ENCODE assay signal across 7 mouse cellular contexts in genomic region chr7:18921069-18921468, GRCm38 (mm10). TPM values are rescaled to one million over a fixed set of nuclear protein-coding genes. Genes with fewer than 3 reads are reported as not detected.
DNase-seq lines count a peak whose midpoint lies in the region; ATAC-seq lines count a peak whose summit lies in the region.

No protein-coding gene starts in this region.

- no peaks in the 10 kb centered on the region for H3K9me3 ChIP-seq in hindbrain, embryonic 13.5 days
- no peaks in the 10 kb centered on the region for H3K9me3 ChIP-seq in stomach, embryonic 15.5 days

- peak overlapping the region; percentile 46; the same call in 1 of the 2 replicates for H3K9ac ChIP-seq in hindbrain, embryonic 13.5 days
- no peak overlapping the region for H3K9ac ChIP-seq in stomach, embryonic 15.5 days

- no peaks in the 10 kb centered on the region for H3K36me3 ChIP-seq in hindbrain, embryonic 13.5 days
- H3K36me3 ChIP-seq in stomach, embryonic 15.5 days: no peaks in the 10 kb centered on the region

- peak overlapping the region; percentile 83 for H3K27ac ChIP-seq in hindbrain, embryonic 13.5 days
- no peak overlapping the region for H3K27ac ChIP-seq in stomach, embryonic 15.5 days

- H3K4me3 ChIP-seq in hindbrain, embryonic 13.5 days: 0 out of 2 replicates have a peak overlapping the region, but pooled peaks have one; percentile 9
- no peak overlapping the region for H3K4me3 ChIP-seq in stomach, embryonic 15.5 days (replicated peaks)

- DNase-seq in NIH3T3 (ENCODE audit: low read depth): peak; percentile 45
- DNase-seq in cerebellum, adult 18-20 months: peak; percentile 79 to 85
- peak; percentile 75 to 80 for DNase-seq in layer of hippocampus, postnatal 36 days
- peak; percentile 77 to 86 for DNase-seq in lung, postnatal 4 days

- H3K27me3 ChIP-seq in hindbrain, embryonic 13.5 days: no peaks in the 10 kb centered on the region
- H3K27me3 ChIP-seq in stomach, embryonic 15.5 days (replicated peaks): peaks cover 24% of the 10 kb centered on the region

- peak; percentile 63 for ATAC-seq in frontal cortex, adult (ENCODE audit: low TSS enrichment)
- peak; percentile 18; the same call in 1 of the 2 replicates for ATAC-seq in hindbrain, embryonic 13.5 days (ENCODE audit: low FRiP score)
- peak; percentile 51; the same call in 1 of the 2 replicates for ATAC-seq in stomach, embryonic 15.5 days (ENCODE audit: insufficient read depth, low FRiP score, low read depth)

- 2% methylated on average over 12 of the region's 12 CpGs for WGBS in hindbrain, embryonic 13.5 days
- 2% methylated on average over 12 of the region's 12 CpGs for WGBS in stomach, embryonic 15.5 days

- H3K4me1 ChIP-seq in hindbrain, embryonic 13.5 days (replicated peaks): peaks cover 42% of the 10 kb centered on the region
- H3K4me1 ChIP-seq in stomach, embryonic 15.5 days: peaks cover 7% of the 10 kb centered on the region

- peak overlapping the region; percentile 39 for H3K4me2 ChIP-seq in hindbrain, embryonic 13.5 days
- H3K4me2 ChIP-seq in stomach, embryonic 15.5 days: peak overlapping the region; percentile 34

RNA-seq across cellular contexts. Expression of gene Nova2, which starts 4.6 kb away (rescaled TPM):
- 14.9 and 15.8 TPM in 2 replicates for polyA plus RNA-seq in hindbrain, embryonic 13.5 days (2015; fragmentation: Nextera tagmentation; extraction: Ambion mirVana)
- total RNA-seq in layer of hippocampus, postnatal 36 days (2021): 10 to 100 TPM; 82.2 to 84.5 TPM
- polyA plus RNA-seq in stomach, embryonic 15.5 days (2015; fragmentation: Nextera tagmentation; extraction: Ambion mirVana): 0.63 TPM in 2 replicates

RNA-seq across cellular contexts. Expression of gene Ccdc61, which starts 10.9 kb away (rescaled TPM):
- polyA plus RNA-seq in hindbrain, embryonic 13.5 days (2015; fragmentation: Nextera tagmentation; extraction: Ambion mirVana): 23.5 and 23.6 TPM in 2 replicates
- total RNA-seq in layer of hippocampus, postnatal 36 days (2021): 10 to 100 TPM; 11.3 to 12.5 TPM
- polyA plus RNA-seq in stomach, embryonic 15.5 days (2015; fragmentation: Nextera tagmentation; extraction: Ambion mirVana): 26.1 and 29.2 TPM in 2 replicates

RNA-seq across cellular contexts. Expression of gene Pglyrp1, which starts 49.9 kb away (rescaled TPM):
- polyA plus RNA-seq in hindbrain, embryonic 13.5 days (2015; fragmentation: Nextera tagmentation; extraction: Ambion mirVana): 13.7 TPM in 2 replicates
- total RNA-seq in layer of hippocampus, postnatal 36 days (2021): 10 to 100 TPM; 13.6 to 21.1 TPM
- 58.2 and 79.2 TPM in 2 replicates for polyA plus RNA-seq in stomach, embryonic 15.5 days (2015; fragmentation: Nextera tagmentation; extraction: Ambion mirVana)
